Mouse (Mus musculus) heart, postnatal 14 days (tissue): ENCODE data around the gene Irf7. TPM values are rescaled to one million over a fixed set of nuclear protein-coding genes. Genes with fewer than 3 reads are reported as not detected.

Source experiments
- DNase-seq, 2 experiments: peaks; one replicate each; pipeline ENCODE4 v3.0.0; 2021 to 2022
- intact Hi-C: fragments of 180-260 bp; cut with DNase I; formaldehyde crosslinking; loops from one replicate; pipeline ENCODE4 v1.15.1; 2025
- long read RNA-seq, 2 experiments: library from polyadenylated mRNA; stranded (forward); transcript quantifications; one replicate each; pipeline ENCODE4 v2.0.0; 2021
- total RNA-seq, 2 experiments: library from RNA; stranded (reverse); gene quantifications; 2 replicates each; pipeline ENCODE4 v1.2.3; 2021

The Irf7 gene
- 1 to 10 TPM; 1.6 to 1.7 TPM for total RNA-seq
- long read RNA-seq, experiment 1, partial matches to known transcripts: 0 of 5 reads
- long read RNA-seq, experiment 1, other reads (novel, unspliced or antisense): 0 of 5 reads
- long read RNA-seq, experiment 2, partial matches to known transcripts: 0 of 4 reads
- long read RNA-seq, experiment 2, other reads (novel, unspliced or antisense): 1 of 4 reads

GRCm38 (mm10) chr7:141265739-141266561 lies at the start of gene Irf7:
Irf7 (minus strand) TSS chr7:141266481.
- peak; percentile 56 to 68 for DNase-seq
- intact Hi-C loops: loop anchor here (2.0 kb wide), 1 partner anchor 97 kb away; no protein-coding TSS in a partner anchor

DNA sequence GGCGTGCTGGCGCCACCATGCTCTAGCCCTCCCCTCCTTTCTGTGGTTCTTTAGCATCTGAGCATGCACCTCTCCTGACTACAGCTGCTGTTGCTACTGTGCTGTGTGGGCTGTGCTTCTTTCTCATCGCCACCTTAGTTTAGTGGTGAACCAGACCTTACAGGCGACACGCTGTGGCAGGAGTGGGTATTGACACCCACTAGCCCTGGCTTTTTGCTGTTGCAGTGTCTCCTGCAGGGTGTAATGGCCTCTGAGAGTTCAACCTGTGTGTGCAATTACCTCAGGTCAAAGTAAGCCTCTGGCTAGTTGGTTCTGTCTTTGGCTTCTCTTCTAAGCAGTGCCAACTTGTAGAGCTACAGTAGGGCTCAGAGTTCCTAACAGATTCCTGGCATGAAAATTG lies 49.7 kb upstream of the Irf7 start:
- DNase-seq: peak; percentile 24 to 38
- intact Hi-C loops: no loop called here

DNA sequence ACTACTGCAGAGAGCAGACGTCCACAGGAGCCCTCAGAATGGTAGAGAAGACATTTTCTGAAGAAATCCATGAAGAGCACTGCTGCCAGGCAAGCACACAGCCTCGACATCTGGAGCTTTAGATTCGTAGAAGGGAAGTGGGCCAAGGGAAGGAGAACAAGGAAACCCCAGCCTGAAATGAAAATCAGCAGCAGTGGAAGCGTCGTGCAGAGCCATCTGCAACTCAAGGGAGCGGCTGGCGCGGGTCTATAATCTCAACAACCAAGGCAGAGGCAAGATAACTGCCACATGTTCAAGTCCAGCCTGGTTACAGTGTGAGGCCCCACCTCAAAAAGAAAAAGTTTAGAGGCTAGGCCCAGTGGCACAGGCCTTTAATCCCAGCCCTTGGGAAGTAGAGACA lies 48.8 kb upstream of the Irf7 start:
- DNase-seq: no peak
- intact Hi-C loops: no loop called here

GRCm38 (mm10) chr7:141314416-141314815 lies 48.1 kb upstream of the Irf7 start:
- DNase-seq: no peak
- intact Hi-C loops: no loop called here

- intact Hi-C loops: no loop called here
- no peak for DNase-seq
Measured at GRCm38 (mm10) chr7:141304537-141304936, 38.3 kb upstream of the Irf7 start.

DNA sequence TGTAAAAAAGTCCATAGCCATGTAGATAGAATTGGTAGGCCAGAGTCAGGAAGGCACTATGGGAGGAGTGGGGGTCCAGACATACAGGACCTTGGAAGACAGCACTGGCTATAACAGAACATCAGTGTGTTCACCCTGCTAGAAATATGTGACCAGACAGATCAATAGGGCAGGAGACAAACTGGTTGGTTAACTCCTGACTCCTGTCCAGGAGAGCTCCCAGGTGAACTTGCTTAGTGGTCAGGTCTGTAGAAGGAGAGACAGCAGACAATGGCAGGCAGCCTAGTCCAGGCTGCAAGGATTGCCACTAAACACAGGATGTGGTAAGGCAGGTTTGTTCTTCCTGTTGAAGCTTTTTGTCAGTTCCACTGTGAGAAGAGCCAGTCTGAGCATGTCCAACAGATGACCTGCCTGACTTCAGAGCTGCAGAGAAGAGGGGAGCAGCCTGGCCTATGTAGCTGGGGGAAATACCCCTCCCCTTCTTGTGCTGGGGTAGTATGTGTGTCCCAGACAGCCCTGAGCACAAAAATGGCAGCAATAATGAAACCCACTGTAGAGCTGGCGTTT lies 36.5 kb upstream of the Irf7 start:
- intact Hi-C loops: no loop called here
- DNase-seq: no peak

DNA sequence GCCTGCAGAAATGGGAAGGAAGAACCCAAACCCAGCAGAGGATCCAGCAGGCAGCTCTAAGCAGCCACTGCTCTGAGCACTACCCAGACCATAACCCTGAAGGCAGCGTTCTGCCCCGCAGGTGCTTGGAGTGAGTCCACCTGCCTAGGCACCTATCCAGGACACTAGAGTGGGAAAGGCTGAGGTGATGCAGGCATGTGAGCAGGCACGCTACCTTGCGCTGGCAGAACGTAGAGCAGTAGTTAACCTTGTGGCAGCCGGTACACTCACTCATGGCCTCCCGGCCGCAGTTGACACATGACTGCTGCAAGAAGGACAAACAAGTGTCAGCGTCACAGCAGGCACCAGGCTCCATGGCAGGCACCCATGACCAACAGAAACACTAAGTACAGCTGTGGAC lies 35.1 kb upstream of the Irf7 start:
- DNase-seq: no peak
- intact Hi-C loops: no loop called here

DNA sequence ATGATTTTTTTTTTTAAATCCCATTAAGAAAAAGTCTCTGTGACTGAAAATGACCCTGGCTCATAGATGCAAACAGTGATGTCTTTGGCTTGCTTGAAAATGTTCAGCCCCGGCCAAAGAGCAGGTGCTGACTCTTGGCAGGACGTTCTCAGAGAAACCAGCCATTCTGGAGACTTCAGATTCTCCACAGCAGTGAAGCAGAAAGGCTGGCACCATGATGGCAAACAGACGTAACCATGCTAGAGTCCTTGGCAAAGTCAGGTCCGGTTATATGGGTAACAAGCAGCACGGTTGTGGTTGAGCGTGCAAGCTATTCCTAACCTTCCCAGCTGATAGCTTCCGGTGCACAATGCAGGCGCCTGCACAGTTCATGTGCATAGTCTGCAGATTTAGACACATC lies 32.9 kb upstream of the Irf7 start:
- intact Hi-C loops: no loop called here
- DNase-seq: no peak

DNA sequence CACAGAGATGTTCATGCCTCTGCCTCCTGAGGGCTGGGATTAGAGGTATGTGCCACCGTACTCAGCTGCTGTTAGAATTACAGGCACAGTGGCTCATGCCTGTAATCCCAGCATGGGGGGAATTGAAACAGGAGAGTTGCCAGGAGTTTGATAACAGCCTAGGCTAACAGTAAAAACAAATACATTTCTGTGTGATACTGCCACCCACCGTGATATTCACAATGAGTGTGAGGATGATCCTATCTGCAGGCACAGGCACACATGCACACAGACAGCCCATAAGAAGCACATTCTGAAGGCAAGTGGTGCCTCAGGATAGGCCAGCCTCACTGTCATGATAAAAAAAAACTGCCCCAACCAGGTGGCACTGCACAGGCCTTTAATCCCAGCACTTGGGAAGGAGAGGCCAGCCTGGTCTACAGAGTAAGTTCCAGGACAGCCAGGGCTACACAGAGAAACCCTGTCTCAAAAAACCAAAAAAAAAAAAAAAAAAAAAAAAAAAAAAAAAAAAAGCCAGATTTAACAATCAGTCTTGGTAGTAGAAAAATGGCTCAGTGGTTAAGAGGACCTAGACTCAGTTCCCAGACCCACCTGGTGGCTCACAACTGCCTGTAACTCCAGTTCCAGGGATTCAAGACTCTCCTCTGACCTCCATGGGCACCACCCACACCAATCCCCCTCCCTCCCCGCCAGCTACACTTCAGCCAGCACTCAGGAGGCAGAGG lies 31.8 kb upstream of the Irf7 start:
- no peak for DNase-seq
- intact Hi-C loops: no loop called here

- intact Hi-C loops: no loop called here
- DNase-seq: no peak
Measured at GRCm38 (mm10) chr7:141294479-141294878, 28.2 kb upstream of the Irf7 start.

GRCm38 (mm10) chr7:141293852-141294471 lies 27.7 kb upstream of the Irf7 start:
- intact Hi-C loops: no loop called here
- DNase-seq: peak; percentile 13 to 47

DNA sequence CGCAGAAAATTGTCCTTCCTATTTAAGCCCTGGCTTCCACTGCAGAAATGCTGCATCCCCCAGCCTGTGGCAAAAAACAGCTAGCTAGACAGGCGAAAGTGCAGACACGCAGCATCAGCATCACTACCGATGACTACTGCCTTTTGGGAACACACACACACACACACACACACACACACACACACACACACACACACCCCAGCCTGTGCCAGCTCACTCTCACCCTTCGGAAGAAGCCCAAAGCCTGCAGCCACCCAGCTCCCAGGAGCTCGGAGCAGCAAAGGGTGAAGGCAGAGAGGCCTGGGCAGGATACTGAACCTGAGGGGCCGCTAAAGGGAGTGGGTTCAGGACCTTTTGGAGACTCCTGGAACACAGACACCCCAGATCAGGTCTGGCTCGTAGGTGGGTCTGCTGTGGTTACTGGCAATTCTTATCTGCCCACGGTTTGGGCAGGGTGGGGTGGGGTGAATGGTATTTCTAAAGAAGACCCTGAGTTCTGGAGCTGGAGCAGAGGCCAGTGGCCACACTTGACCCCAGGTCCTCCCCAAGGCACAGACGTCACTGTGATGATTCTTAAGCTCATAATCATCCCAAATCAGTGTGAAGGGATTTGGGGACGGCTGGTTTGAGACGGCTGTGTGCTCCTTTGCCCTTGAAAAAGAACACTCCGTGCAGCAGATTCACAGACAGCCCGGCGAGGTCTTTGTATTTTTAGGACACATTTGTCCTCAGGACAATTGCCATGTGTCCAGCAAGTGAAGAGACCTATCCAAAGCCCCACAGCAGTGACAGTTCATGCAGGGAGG lies 26.5 kb upstream of the Irf7 start:
- intact Hi-C loops: no loop called here
- no peak for DNase-seq

DNA sequence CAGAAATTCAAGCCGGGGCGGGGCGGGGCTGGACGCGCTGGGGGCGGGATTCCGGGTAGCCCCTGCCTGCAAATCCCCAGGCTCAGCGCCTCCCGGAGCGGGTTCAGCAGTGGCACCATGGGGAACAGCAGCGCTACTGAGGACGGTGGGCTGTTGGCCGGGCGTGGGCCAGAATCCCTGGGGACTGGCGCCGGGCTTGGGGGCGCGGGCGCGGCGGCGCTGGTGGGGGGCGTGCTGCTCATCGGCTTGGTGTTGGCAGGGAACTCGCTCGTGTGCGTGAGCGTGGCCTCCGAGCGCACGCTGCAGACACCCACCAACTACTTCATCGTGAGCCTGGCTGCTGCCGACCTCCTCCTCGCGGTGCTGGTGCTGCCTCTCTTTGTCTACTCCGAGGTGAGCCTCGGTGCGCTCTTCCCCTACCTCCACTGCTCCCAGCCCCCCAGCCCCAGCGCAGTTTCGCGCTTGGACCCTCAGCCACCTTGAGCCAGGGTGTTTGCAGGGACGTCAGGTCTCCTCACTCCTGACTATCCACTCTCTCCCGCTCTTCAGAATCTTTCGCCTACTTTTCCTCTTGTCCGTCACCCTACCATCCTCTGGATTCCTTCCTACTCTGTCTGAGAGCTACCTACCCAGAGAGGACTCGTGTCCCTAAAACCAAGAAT lies 25.8 kb upstream of the Irf7 start, which contains the start of gene Drd4:
Gene Drd4 (plus strand): TSS at position 86 of the 662 bp plus-strand sequence.
- DNase-seq: no peak
- intact Hi-C loops: no loop called here

DNA sequence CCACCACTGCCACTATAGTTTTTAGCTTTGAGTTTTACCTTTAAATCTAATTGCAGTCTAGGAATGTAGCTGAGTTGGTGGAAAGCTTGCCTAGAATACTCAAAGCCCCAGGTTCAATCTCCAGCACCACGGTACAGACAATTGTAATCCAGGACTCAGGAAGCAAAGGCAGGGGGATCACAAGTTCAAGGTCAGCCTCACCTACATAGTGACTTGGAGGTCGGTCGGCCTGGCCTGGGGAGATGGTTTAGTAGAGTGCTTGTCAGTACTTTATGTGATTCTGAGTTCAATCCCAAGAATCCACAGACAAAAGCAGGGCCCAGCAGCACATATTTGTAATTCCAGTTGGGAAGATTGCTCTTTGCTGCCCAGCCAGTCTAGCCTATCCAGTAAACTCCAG lies 21.8 kb upstream of the Irf7 start:
- no peak for DNase-seq
- intact Hi-C loops: no loop called here

- intact Hi-C loops: no loop called here
Measured at GRCm38 (mm10) chr7:141282756-141283155, 16.5 kb upstream of the Irf7 start.

DNA sequence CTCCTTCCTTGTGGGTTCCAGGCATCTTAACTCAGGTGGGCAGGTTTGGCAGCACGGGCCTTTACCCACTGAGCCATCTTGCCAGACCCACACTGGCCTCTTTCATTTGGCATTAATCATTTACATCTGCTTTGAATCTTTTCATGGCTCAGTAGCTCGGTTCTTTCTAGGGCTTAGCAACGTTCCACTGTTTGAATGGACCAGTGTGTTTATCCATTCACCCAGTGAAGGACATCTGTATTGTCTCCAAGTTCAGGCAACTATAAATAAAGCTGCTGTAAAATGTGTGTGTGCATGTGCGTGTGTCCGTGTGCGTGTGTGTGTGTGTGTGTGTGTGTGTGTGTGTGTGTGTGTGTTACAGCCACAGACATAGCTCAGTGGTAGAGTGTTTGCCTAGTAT lies 15.2 kb upstream of the Irf7 start:
- DNase-seq: no peak
- intact Hi-C loops: no loop called here

More at GRCm38 (mm10) chr7:141282756-141283155, 16.5 kb upstream of the Irf7 start:
- DNase-seq: no peak

DNA sequence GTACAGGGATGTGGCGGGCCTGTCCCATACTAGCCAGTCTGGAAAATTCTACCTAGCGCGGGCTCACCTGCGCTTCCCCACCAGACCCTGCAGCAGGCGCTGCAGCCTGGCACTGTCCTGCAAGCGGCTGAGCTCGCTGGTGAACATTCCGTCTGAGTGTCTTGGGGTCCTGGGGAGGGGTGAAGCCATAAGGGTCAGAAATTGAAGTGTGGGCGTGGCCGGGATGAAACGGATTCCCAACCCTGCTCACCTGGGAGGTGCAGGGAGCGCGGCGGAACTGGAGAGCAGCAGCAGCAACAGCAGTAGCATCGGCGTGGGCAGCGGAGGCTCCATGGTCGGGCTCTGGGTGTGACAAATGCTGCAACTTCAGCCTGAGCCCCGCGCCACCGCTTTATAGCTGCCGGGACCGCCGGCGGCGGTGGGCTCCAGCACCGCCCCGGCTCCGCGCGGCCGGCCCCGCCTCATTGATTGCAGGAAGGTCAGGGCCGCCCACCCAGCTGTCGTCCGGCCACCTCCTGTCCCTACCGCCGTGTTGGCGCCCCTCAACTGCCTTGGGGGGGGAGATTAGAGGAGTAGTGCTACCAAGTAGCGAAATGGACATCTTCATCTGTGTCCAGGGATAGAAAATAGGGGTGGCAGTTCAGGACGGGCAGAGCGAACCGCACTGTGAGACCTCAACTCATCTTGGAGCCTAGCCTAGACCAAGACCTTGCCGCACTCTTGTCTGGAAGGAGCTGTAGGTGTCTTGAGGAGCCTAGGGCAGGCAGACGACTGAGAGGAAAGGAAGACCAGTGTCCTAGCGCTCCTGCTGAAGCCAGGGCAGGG lies 12.7 kb upstream of the Irf7 start, which contains the start of gene Sct:
Gene Sct (minus strand): TSS at position 368 of the 825 bp plus-strand sequence.
- intact Hi-C loops: no loop called here
- no peak for DNase-seq
